Mouse (Mus musculus) bone marrow macrophage, adult 2 months (primary cell): ENCODE measurements around the gene Mmp25.

Experiments
- CTCF ChIP-seq: IDR thresholded peaks from 2 replicates; pipeline ENCODE4 v1.5.1; 2012; ENCODE audit warnings: low read depth, mild to moderate bottlenecking, low read length, moderate library complexity
- POLR2A ChIP-seq: IDR thresholded peaks from 2 replicates; pipeline ENCODE4 v1.6.1; 2012; ENCODE audit warnings: mild to moderate bottlenecking, low read depth, low read length, borderline replicate concordance

- TF ChIP-seq POLR2A = no peak
- TF ChIP-seq CTCF = no peak
These were observed 57.8 kb downstream of the Mmp25 start for GRCm38 (mm10) chr17:23587253-23587652.
